Mouse (Mus musculus): ENCODE data around the gene Irs2. TPM values are rescaled to one million over a fixed set of nuclear protein-coding genes. Genes with fewer than 3 reads are reported as not detected.

The Irs2 gene
- polyA plus RNA-seq, 1 experiment: 31.2 TPM

DNA sequence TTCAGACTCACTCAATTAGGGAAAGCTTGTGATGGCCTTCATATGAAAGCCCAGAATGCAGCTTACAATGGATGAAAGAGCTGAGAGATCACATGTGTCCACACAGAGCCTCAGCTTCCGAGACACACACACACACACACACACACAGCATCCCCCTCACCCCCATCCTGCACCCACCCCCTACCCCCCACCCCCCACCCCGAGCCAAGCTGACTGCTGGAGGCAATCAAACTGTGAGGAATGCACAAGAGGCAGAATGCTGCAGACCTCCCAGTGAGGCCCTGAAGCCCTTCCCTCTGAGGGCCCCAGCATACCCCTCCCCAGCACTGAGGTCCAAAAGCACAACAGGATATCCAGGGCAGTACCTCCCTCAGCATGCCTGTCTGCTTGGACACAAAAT, 33.6 kb downstream of the Irs2 start:
- no peaks in the 10 kb centered on the region for H3K27me3 ChIP-seq (ENCODE audit: control insufficient read depth, insufficient read depth, low read length)
- H3K36me3 ChIP-seq (ENCODE audit: control insufficient read depth, insufficient read depth, low read length): no peaks in the 10 kb centered on the region
- H3K4me3 ChIP-seq (ENCODE audit: low read depth, low read length): no peak overlapping the region
- no peak overlapping the region for H3K27ac ChIP-seq (ENCODE audit: insufficient read depth, low read depth, low read length)
- H3K4me1 ChIP-seq (ENCODE audit: control insufficient read depth, insufficient read depth, insufficient read length, low read length): peaks cover 10% of the 10 kb centered on the region
- TF ChIP-seq POLR2A (IDR thresholded peaks at IDR 0.05; ENCODE audit: low read depth, low read length): no peak
- no peak for TF ChIP-seq CTCF (IDR thresholded peaks at IDR 0.05; ENCODE audit: extremely low read depth, insufficient read length, insufficient replicate concordance, low read depth, low read length)
- WGBS: 71% methylated on average over 2 of the region's 2 CpGs

DNA sequence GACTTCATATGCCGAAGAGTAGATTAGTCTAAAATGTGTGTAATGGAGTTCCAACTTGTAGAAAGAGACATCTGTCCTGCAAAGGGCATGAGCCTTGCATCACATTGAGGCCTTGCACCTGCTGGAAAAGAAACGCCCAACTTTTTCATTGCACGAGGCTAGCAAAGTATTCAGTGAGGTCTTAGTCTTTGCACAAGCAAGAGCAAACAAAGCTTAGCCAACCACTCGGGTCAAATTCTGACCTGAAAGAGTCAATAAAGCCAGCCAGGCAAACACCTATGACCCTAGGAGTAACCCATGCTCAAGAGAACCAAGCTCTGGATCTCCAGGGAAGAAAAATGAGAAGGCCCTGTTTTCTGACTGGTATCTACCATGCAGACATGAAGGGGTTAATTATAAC, 34.1 kb downstream of the Irs2 start:
- no peak overlapping the region for H3K27ac ChIP-seq (ENCODE audit: insufficient read depth, low read depth, low read length)
- H3K4me1 ChIP-seq (ENCODE audit: control insufficient read depth, insufficient read depth, insufficient read length, low read length): peaks cover 10% of the 10 kb centered on the region
- H3K27me3 ChIP-seq (ENCODE audit: control insufficient read depth, insufficient read depth, low read length): no peaks in the 10 kb centered on the region
- no peaks in the 10 kb centered on the region for H3K36me3 ChIP-seq (ENCODE audit: control insufficient read depth, insufficient read depth, low read length)
- no peak overlapping the region for H3K4me3 ChIP-seq (ENCODE audit: low read depth, low read length)
- TF ChIP-seq CTCF (IDR thresholded peaks at IDR 0.05; ENCODE audit: extremely low read depth, insufficient read length, insufficient replicate concordance, low read depth, low read length): no peak
- TF ChIP-seq POLR2A (IDR thresholded peaks at IDR 0.05; ENCODE audit: low read depth, low read length): no peak
- 68% methylated on average over 4 of the region's 4 CpGs for WGBS

- no peaks in the 10 kb centered on the region for H3K27me3 ChIP-seq (ENCODE audit: control insufficient read depth, insufficient read depth, low read length)
- H3K27ac ChIP-seq (ENCODE audit: insufficient read depth, low read depth, low read length): no peak overlapping the region
- H3K4me1 ChIP-seq (ENCODE audit: control insufficient read depth, insufficient read depth, insufficient read length, low read length): peaks cover 2% of the 10 kb centered on the region; the same call in 1 of the 2 replicates
- 89% methylated on average over 9 of the region's 9 CpGs for WGBS
- no peak overlapping the region for H3K4me3 ChIP-seq (ENCODE audit: low read depth, low read length)
- no peaks in the 10 kb centered on the region for H3K36me3 ChIP-seq (ENCODE audit: control insufficient read depth, insufficient read depth, low read length)
- TF ChIP-seq CTCF (IDR thresholded peaks at IDR 0.05; ENCODE audit: extremely low read depth, insufficient read length, insufficient replicate concordance, low read depth, low read length): no peak
- TF ChIP-seq POLR2A (IDR thresholded peaks at IDR 0.05; ENCODE audit: low read depth, low read length): no peak
These were observed 35.3 kb downstream of the Irs2 start for GRCm38 (mm10) chr8:10972851-10973452.

DNA sequence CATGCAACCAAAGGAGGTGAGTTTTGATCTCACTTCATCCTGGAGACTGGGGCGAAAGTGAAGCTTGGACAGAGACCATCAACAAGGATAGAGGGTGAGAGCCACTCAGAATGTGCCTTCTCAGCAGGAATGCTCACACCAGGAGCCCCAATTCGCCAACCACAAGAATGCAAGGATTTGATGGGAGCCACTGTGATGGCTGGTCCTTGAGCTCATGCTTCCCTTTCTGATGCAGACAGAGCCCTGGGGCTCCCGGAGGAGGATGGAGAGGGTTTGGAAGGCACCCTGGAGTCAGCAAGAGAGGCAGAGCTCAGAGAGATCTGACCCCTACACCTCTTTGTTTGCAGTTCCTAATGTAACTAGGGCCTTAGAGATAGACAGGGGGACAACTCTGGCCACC, 36.3 kb downstream of the Irs2 start:
- H3K27me3 ChIP-seq (ENCODE audit: control insufficient read depth, insufficient read depth, low read length): no peaks in the 10 kb centered on the region
- no peaks in the 10 kb centered on the region for H3K4me1 ChIP-seq (ENCODE audit: control insufficient read depth, insufficient read depth, insufficient read length, low read length)
- H3K4me3 ChIP-seq (ENCODE audit: low read depth, low read length): no peak overlapping the region
- no peaks in the 10 kb centered on the region for H3K36me3 ChIP-seq (ENCODE audit: control insufficient read depth, insufficient read depth, low read length)
- 87% methylated on average over 3 of the region's 3 CpGs for WGBS
- TF ChIP-seq CTCF (IDR thresholded peaks at IDR 0.05; ENCODE audit: extremely low read depth, insufficient read length, insufficient replicate concordance, low read depth, low read length) (no peak), POLR2A (IDR thresholded peaks at IDR 0.05; ENCODE audit: low read depth, low read length) (no peak)
- H3K27ac ChIP-seq (ENCODE audit: insufficient read depth, low read depth, low read length): no peak overlapping the region

DNA sequence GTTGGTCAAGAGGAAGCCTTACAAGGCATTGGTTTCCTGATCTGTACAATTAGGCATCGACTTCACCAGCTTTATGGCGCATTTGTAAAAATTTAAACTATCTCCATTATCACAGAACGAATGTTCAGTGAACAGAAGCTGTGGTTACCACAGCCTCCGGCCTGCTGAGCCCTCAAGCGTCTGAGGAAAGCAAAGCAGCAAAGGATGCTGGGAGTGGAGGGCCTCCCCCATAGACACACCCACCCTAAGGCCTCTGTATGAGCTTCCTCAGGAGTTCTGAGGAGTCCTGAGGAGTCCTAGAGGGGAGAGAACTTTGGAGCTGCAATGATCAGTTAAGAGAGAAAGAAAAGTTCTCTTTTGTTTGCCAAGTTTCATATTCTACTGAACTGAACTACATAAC, 36.7 kb downstream of the Irs2 start:
- Histone ChIP-seq H3K27me3 (ENCODE audit: control insufficient read depth, insufficient read depth, low read length) (no peaks in the 10 kb centered on the region), H3K4me3 (ENCODE audit: low read depth, low read length) (no peak overlapping the region), H3K4me1 (ENCODE audit: control insufficient read depth, insufficient read depth, insufficient read length, low read length) (peaks cover under 1% of the 10 kb centered on the region; the same call in 1 of the 2 replicates), H3K36me3 (ENCODE audit: control insufficient read depth, insufficient read depth, low read length) (no peaks in the 10 kb centered on the region), H3K27ac (ENCODE audit: insufficient read depth, low read depth, low read length) (no peak overlapping the region)
- 79% methylated on average over 5 of the region's 5 CpGs for WGBS
- TF ChIP-seq POLR2A (IDR thresholded peaks at IDR 0.05; ENCODE audit: low read depth, low read length) (no peak), CTCF (IDR thresholded peaks at IDR 0.05; ENCODE audit: extremely low read depth, insufficient read length, insufficient replicate concordance, low read depth, low read length) (no peak)

GRCm38 (mm10) chr8:10970496-10971456, 37.5 kb downstream of the Irs2 start:
- 80% methylated on average over 13 of the region's 13 CpGs for WGBS

DNA sequence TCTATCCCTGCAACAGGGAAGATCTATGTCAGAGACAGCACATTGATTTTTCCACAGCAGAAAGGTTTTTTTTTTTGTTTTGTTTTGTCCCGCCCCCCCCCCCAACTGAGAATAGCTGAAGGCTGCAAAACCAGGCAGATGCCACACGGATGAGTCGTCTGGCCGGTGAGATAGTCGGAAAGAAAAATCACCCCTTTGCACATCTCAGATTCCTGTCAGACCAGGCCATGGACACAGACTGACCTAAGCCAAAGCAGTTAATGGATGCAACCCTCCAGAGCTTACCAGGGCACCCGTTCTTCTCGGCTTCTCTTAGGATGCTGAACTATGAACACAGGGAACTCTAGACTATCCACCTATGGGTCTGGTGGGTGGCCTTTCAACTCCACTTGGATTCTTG, 39.6 kb downstream of the Irs2 start:
- TF ChIP-seq POLR2A (IDR thresholded peaks at IDR 0.05; ENCODE audit: low read depth, low read length) (no peak), CTCF (IDR thresholded peaks at IDR 0.05; ENCODE audit: extremely low read depth, insufficient read length, insufficient replicate concordance, low read depth, low read length) (no peak)
- H3K4me3 ChIP-seq (ENCODE audit: low read depth, low read length): no peak overlapping the region
- 77% methylated on average over 7 of the region's 7 CpGs for WGBS

More at GRCm38 (mm10) chr8:10970496-10971456, 37.5 kb downstream of the Irs2 start:
- Histone ChIP-seq H3K27ac (ENCODE audit: insufficient read depth, low read depth, low read length) (no peak overlapping the region), H3K4me1 (ENCODE audit: control insufficient read depth, insufficient read depth, insufficient read length, low read length) (peaks cover 3% of the 10 kb centered on the region; the same call in 1 of the 2 replicates), H3K27me3 (ENCODE audit: control insufficient read depth, insufficient read depth, low read length) (no peaks in the 10 kb centered on the region), H3K4me3 (ENCODE audit: low read depth, low read length) (no peak overlapping the region), H3K36me3 (ENCODE audit: control insufficient read depth, insufficient read depth, low read length) (no peaks in the 10 kb centered on the region)
- TF ChIP-seq POLR2A (IDR thresholded peaks at IDR 0.05; ENCODE audit: low read depth, low read length): no peak
- no peak for TF ChIP-seq CTCF (IDR thresholded peaks at IDR 0.05; ENCODE audit: extremely low read depth, insufficient read length, insufficient replicate concordance, low read depth, low read length)

More for the DNA sequence above, 39.6 kb downstream of the Irs2 start:
- Histone ChIP-seq H3K27ac (ENCODE audit: insufficient read depth, low read depth, low read length) (no peak overlapping the region), H3K4me1 (ENCODE audit: control insufficient read depth, insufficient read depth, insufficient read length, low read length) (peaks cover 9% of the 10 kb centered on the region; the same call in 1 of the 2 replicates), H3K27me3 (ENCODE audit: control insufficient read depth, insufficient read depth, low read length) (no peaks in the 10 kb centered on the region), H3K36me3 (ENCODE audit: control insufficient read depth, insufficient read depth, low read length) (no peaks in the 10 kb centered on the region)

All from small intestine, adult 2 months (tissue).